Mouse (Mus musculus) brain, embryonic 14.5 days (tissue): ENCODE results near the gene Tysnd1.

ENCODE experiments used
- CTCF ChIP-seq: fragments of 200-500 bp; IDR thresholded peaks from 2 replicates; pipeline ENCODE4 v1.5.1; 2012; ENCODE audit warnings: inconsistent platforms, mild to moderate bottlenecking, moderate library complexity, borderline replicate concordance; ENCODE audit not compliant: insufficient read depth, insufficient read length; ENCODE audit errors: extremely low read depth
- POLR2A ChIP-seq: fragments of 200-500 bp; IDR thresholded peaks from 2 replicates; pipeline ENCODE4 v1.6.1; 2012; ENCODE audit warnings: mild to moderate bottlenecking, inconsistent platforms, borderline replicate concordance; ENCODE audit not compliant: poor library complexity, insufficient read depth, insufficient read length, severe bottlenecking; ENCODE audit errors: extremely low read depth

DNA sequence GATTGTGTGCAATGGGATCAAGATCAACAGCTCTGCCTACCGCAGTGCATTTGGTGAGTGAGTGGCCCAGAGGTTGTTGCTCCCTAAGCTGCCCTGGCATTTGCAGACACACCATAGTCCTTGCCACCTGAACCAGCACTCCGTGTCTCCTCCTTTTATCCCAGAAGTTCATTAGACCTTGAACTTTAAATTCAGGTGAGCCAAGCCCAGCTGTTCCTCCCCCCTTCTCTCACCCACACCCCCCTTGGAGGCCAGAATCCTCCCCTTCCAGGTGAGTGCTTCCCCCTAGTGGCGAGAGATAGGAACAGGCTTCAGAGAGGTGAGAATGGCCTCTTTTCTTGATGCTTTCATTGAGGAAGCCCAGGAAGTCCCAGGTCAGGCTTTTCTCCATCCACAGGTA lies 39.1 kb downstream of the Tysnd1 start:
- TF ChIP-seq CTCF (peak; percentile 71), POLR2A (no peak)
